Mouse (Mus musculus) stomach, embryonic 14.5 days (tissue): Measurements from ENCODE around the gene Fmnl1. TPM values are rescaled to one million over a fixed set of nuclear protein-coding genes. Genes with fewer than 3 reads are reported as not detected.

Source experiments
- ATAC-seq: fragments of 200-750 bp; cut with Nextera tagmentation; 2 replicates; pipeline ENCODE4 v1.8.0; 2017; ENCODE audit warnings: low read depth, moderate TSS enrichment; ENCODE audit not compliant: insufficient number of reproducible peaks, insufficient read depth, low FRiP score
- H3K27ac ChIP-seq: fragments of 300-500 bp; sonication (generic); 2 replicates; pipeline ENCODE4 v1.5.1; 2014; ENCODE audit warnings: mild to moderate bottlenecking, low read length, moderate library complexity, mixed read lengths
- H3K27me3 ChIP-seq: fragments of 300-500 bp; sonication (generic); 2 replicates; pipeline ENCODE4 v1.6.1; 2014; ENCODE audit warnings: low read length, control low read depth, mixed read lengths; ENCODE audit not compliant: control insufficient read depth, insufficient read depth
- H3K36me3 ChIP-seq: fragments of 300-500 bp; sonication (generic); 2 replicates; pipeline ENCODE4 v1.6.1; 2014; ENCODE audit warnings: mild to moderate bottlenecking, control low read depth, low read length, moderate library complexity, mixed read lengths; ENCODE audit not compliant: control insufficient read depth, insufficient read depth
- H3K4me1 ChIP-seq: fragments of 300-500 bp; sonication (generic); 2 replicates; pipeline ENCODE4 v1.6.1; 2014; ENCODE audit warnings: low read length, control low read depth, mixed read lengths; ENCODE audit not compliant: control insufficient read depth, insufficient read depth
- H3K4me2 ChIP-seq: fragments of 300-500 bp; sonication (generic); replicated peaks from 2 replicates; pipeline ENCODE4 v1.6.1; 2014; ENCODE audit warnings: low read depth, low read length, control low read depth
- H3K4me3 ChIP-seq: fragments of 300-500 bp; sonication (generic); 2 replicates; pipeline ENCODE4 v1.5.1; 2014; ENCODE audit warnings: low read depth, low read length, control low read depth
- H3K9ac ChIP-seq: fragments of 300-500 bp; sonication (generic); replicated peaks from 2 replicates; pipeline ENCODE4 v1.6.1; 2014; ENCODE audit warnings: low read depth, mild to moderate bottlenecking, control low read depth, low read length, moderate library complexity, mixed read lengths
- H3K9me3 ChIP-seq: fragments of 300-500 bp; sonication (generic); 2 replicates; pipeline ENCODE4 v1.6.1; 2016; ENCODE audit warnings: low read depth, low read length, control low read depth; ENCODE audit not compliant: control insufficient read depth
- WGBS: fragments of 180-500 bp; shearing (Covaris S2); extraction: QIAGEN DNeasy Blood & Tissue Kit; methylation state at CpG from one replicate; pipeline ENCODE4 v1.1.7; 2014; 5-methylcytosine and 5-hydroxymethylcytosine counted together
- polyA plus RNA-seq: library from polyadenylated mRNA; unstranded; fragments of >200 nt; fragmentation: Nextera tagmentation; extraction: Ambion mirVana; gene quantifications from 2 replicates; pipeline ENCODE4 v1.2.1, GENCODE M21; 2014

Gene Fmnl1
- polyA plus RNA-seq, 1 experiment from 2014 or later = 1.7 TPM

GRCm38 (mm10) chr11:103169664-103170063 lies 1.2 kb upstream of the Fmnl1 start:
- no peak overlapping the region for H3K9ac ChIP-seq
- H3K27me3 ChIP-seq = peaks cover 31% of the 10 kb centered on the region; the same call in 1 of the 2 replicates
- H3K4me1 ChIP-seq = 0 out of 2 replicates have a peak, but pooled peaks cover 5% of the 10 kb centered on the region
- H3K27ac ChIP-seq = no peak overlapping the region
- H3K36me3 ChIP-seq = no peaks in the 10 kb centered on the region
- no peaks in the 10 kb centered on the region for H3K9me3 ChIP-seq
- H3K4me3 ChIP-seq = no peak overlapping the region
- ATAC-seq = no peak
- 80% methylated on average over 5 of the region's 5 CpGs for WGBS
- H3K4me2 ChIP-seq = no peak overlapping the region

- Histone ChIP-seq H3K4me1 (0 out of 2 replicates have a peak, but pooled peaks cover 5% of the 10 kb centered on the region), H3K27ac (no peak overlapping the region), H3K4me2 (peak overlapping the region; percentile 96; the same call in 1 of the 2 replicates), H3K9ac (no peak overlapping the region), H3K36me3 (no peaks in the 10 kb centered on the region), H3K27me3 (peaks cover 31% of the 10 kb centered on the region; the same call in 1 of the 2 replicates), H3K4me3 (peak overlapping the region; percentile 52; the same call in 1 of the 2 replicates), H3K9me3 (no peaks in the 10 kb centered on the region)
- 54% methylated on average over 3 of the region's 3 CpGs for WGBS
- no peak for ATAC-seq
Measured at GRCm38 (mm10) chr11:103170111-103170493, 805 bp upstream of the Fmnl1 start.

- Histone ChIP-seq H3K4me3 (peak overlapping the region; percentile 52), H3K4me2 (peak overlapping the region; percentile 96), H3K9me3 (no peaks in the 10 kb centered on the region), H3K36me3 (no peaks in the 10 kb centered on the region), H3K27me3 (peaks cover 31% of the 10 kb centered on the region; the same call in 1 of the 2 replicates), H3K9ac (peak overlapping the region; percentile 50), H3K4me1 (0 out of 2 replicates have a peak, but pooled peaks cover 5% of the 10 kb centered on the region), H3K27ac (no peak overlapping the region)
- no peak for ATAC-seq
- WGBS = 3% methylated on average over 13 of the region's 23 CpGs
Measured at GRCm38 (mm10) chr11:103171286-103171620, 346 bp downstream of the Fmnl1 start.

DNA sequence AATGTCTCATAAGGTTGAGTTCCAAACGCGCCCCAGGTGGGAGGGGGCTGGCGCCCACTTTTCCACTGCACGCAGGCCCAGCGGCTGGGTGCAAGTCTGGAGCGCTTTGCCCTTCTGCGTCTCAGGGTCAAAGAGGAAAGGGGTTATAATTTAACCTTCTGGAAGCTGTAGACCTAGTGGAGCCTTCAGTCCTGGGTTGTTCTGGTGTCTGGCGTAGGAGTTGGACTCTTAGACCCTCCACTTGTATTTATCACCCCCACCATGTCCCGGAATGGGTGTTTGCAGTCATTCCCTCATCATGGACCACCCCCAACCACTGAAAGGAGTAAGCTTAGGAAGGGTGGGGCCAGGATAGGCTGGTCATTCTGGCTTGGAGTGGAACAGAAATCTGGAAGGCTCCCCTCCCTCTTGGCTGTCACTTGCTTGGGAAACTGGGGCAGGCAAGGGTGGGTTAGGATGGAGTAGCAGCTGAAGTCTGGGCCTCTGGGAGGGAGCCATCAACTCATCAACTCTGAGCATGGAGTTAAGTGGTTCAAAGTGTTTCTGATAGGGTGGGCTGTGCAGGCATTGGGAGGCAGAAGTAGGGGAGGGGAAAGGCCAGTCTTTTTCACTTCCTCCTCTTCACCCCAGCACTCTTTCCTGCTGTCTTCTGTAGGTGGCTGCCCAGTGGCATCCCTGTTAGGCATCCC lies 940 bp downstream of the Fmnl1 start:
- 59% methylated on average over 9 of the region's 9 CpGs for WGBS

GRCm38 (mm10) chr11:103172392-103173040 lies 1.6 kb downstream of the Fmnl1 start:
- Histone ChIP-seq H3K27ac (no peak overlapping the region), H3K27me3 (peaks cover 31% of the 10 kb centered on the region; the same call in 1 of the 2 replicates), H3K9me3 (no peaks in the 10 kb centered on the region), H3K9ac (no peak overlapping the region), H3K4me1 (0 out of 2 replicates have a peak, but pooled peaks cover 5% of the 10 kb centered on the region), H3K4me2 (no peak overlapping the region), H3K4me3 (no peak overlapping the region), H3K36me3 (no peaks in the 10 kb centered on the region)
- 75% methylated on average over 6 of the region's 6 CpGs for WGBS
- ATAC-seq = no peak

More for the DNA sequence above, 940 bp downstream of the Fmnl1 start:
- Histone ChIP-seq H3K9ac (no peak overlapping the region), H3K4me1 (0 out of 2 replicates have a peak, but pooled peaks cover 5% of the 10 kb centered on the region), H3K36me3 (no peaks in the 10 kb centered on the region), H3K27ac (no peak overlapping the region), H3K27me3 (peaks cover 31% of the 10 kb centered on the region; the same call in 1 of the 2 replicates), H3K4me3 (peak overlapping the region; percentile 52; the same call in 1 of the 2 replicates), H3K9me3 (no peaks in the 10 kb centered on the region), H3K4me2 (peak overlapping the region; percentile 96; the same call in 1 of the 2 replicates)
- peak; percentile 18; the same call in 1 of the 2 replicates for ATAC-seq

DNA sequence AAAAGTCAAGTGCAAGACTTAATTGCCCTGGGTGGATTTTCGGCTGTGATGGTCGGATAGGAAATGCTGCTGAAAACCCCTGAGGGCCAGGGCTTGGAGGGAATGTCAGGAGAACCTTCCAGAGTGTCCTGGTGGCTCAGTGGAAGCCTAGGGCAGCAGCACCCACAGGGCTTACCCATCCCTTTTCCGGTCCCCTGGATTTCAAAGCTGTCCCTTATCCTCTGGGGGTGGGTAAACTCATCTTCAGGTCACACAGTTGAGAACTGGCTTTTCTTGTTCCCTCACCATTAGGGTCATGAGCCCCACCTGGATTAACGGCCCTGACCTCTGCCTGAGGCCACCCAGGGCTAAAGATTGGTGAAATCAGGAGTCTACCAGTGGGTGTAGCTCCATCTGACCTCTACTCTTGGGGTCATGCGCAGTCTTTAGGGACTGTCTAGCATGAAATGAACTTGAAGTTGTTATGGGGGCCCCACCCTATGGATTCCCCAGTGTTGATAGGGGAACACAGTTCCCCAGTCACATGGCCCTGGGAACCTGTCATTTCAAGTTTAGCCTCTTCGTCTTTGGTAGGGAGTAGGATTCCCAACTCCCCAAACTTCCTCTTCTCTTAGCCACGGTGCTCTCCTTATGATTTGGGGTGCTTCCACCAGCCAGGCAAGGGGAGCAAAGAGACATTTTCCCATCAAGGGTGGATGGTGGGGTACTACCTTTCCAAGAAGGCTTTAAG lies 2.3 kb downstream of the Fmnl1 start:
- H3K9ac ChIP-seq = no peak overlapping the region
- no peaks in the 10 kb centered on the region for H3K9me3 ChIP-seq
- WGBS = 75% methylated on average over 7 of the region's 7 CpGs

DNA sequence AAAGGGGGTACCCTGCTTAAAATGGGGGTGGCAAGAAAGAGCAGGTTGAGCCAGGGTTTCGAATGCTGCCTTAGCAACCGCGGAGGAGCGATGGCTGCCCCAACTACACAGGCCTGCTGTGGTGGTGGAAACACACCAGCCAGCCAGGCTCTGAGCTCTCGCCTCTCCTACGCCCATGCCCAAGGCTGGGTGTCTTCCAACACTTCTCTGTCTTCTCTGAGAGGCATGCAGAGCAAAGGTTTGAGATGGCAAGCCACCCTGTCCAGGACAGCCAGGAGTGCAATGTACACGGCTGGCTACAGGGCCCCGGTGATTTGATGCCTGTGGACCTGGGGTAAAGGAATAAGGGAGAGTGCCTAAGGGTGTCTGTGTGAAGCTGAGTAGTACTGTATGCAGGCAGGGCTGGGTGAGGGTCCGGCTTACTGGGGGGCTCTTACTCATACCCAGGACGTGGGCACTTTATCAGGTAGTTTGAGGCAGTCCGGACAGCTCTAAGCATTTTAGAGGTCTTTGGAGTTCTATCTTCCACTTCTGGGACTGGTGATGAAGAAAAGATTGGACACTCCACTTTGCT lies 3.0 kb downstream of the Fmnl1 start:
- H3K36me3 ChIP-seq = no peaks in the 10 kb centered on the region
- H3K9me3 ChIP-seq = no peaks in the 10 kb centered on the region
- H3K4me2 ChIP-seq = no peak overlapping the region
- 0 out of 2 replicates have a peak, but pooled peaks cover 5% of the 10 kb centered on the region for H3K4me1 ChIP-seq
- no peak overlapping the region for H3K27ac ChIP-seq
- WGBS = 89% methylated on average over 11 of the region's 11 CpGs
- no peak overlapping the region for H3K9ac ChIP-seq
- ATAC-seq = no peak
- no peak overlapping the region for H3K4me3 ChIP-seq
- peaks cover 31% of the 10 kb centered on the region; the same call in 1 of the 2 replicates for H3K27me3 ChIP-seq

More for the DNA sequence above, 2.3 kb downstream of the Fmnl1 start:
- Histone ChIP-seq H3K27ac (no peak overlapping the region), H3K4me2 (no peak overlapping the region), H3K4me3 (no peak overlapping the region), H3K4me1 (0 out of 2 replicates have a peak, but pooled peaks cover 5% of the 10 kb centered on the region), H3K36me3 (no peaks in the 10 kb centered on the region), H3K27me3 (peaks cover 31% of the 10 kb centered on the region; the same call in 1 of the 2 replicates)
- no peak for ATAC-seq

GRCm38 (mm10) chr11:103174411-103174832 lies 3.5 kb downstream of the Fmnl1 start:
- no peaks in the 10 kb centered on the region for H3K9me3 ChIP-seq
- H3K27me3 ChIP-seq = peaks cover 31% of the 10 kb centered on the region; the same call in 1 of the 2 replicates
- 76% methylated on average over 5 of the region's 5 CpGs for WGBS
- H3K36me3 ChIP-seq = no peaks in the 10 kb centered on the region
- H3K27ac ChIP-seq = no peak overlapping the region
- no peak overlapping the region for H3K9ac ChIP-seq
- H3K4me3 ChIP-seq = no peak overlapping the region
- ATAC-seq = no peak
- H3K4me1 ChIP-seq = 0 out of 2 replicates have a peak, but pooled peaks cover 5% of the 10 kb centered on the region
- no peak overlapping the region for H3K4me2 ChIP-seq
